Mouse (Mus musculus): ENCODE measurements around the gene Tmub1. TPM values are rescaled to one million over a fixed set of nuclear protein-coding genes. Genes with fewer than 3 reads are reported as not detected.

Tmub1 gene
- polyA plus RNA-seq, 1 experiment from 2014 or later: 28.6 TPM

GRCm38 (mm10) chr5:24452691-24453233, 5.1 kb upstream of the Tmub1 start:
- H3K36me3 ChIP-seq (replicated peaks): peaks cover 6% of the 10 kb centered on the region
- WGBS: under 1% methylated on average over 25 of the region's 29 CpGs
- peaks cover 14% of the 10 kb centered on the region for H3K27me3 ChIP-seq
- H3K9me3 ChIP-seq: no peaks in the 10 kb centered on the region
- H3K9ac ChIP-seq: peak overlapping the region; percentile 98
- peak overlapping the region; percentile 97 for H3K27ac ChIP-seq
- ATAC-seq (ENCODE audit: low FRiP score): peak; percentile 2; the same call in 1 of the 2 replicates
- H3K4me2 ChIP-seq: peak overlapping the region; percentile 99
- peak overlapping the region; percentile 94 for H3K4me3 ChIP-seq (replicated peaks)
- peaks cover 52% of the 10 kb centered on the region for H3K4me1 ChIP-seq

GRCm38 (mm10) chr5:24452030-24452690, 4.5 kb upstream of the Tmub1 start, which contains the start of gene Agap3:
TSS of gene Agap3 (plus strand) at chr5:24452177.
- peak within 1 kb of the TSS; percentile 98 for H3K9ac ChIP-seq
- peak within 1 kb of the TSS; percentile 97 for H3K27ac ChIP-seq
- H3K27me3 ChIP-seq: peaks cover 14% of the 10 kb centered on the region
- peak within 1 kb of the TSS; percentile 94 for H3K4me3 ChIP-seq (replicated peaks)
- peak; percentile 56 for ATAC-seq (ENCODE audit: low FRiP score)
- no peaks in the 10 kb centered on the region for H3K9me3 ChIP-seq
- no peaks in the 10 kb centered on the region for H3K36me3 ChIP-seq (replicated peaks)
- under 1% methylated on average over 73 of the region's 85 CpGs for WGBS
- H3K4me1 ChIP-seq: peaks cover 58% of the 10 kb centered on the region
- peak within 1 kb of the TSS; percentile 99 for H3K4me2 ChIP-seq

- peak; percentile 71 for ATAC-seq (ENCODE audit: low FRiP score)
- Histone ChIP-seq H3K4me2 (peak overlapping the region; percentile 99), H3K4me3 (replicated peaks) (peak overlapping the region; percentile 94), H3K27ac (peak overlapping the region; percentile 97), H3K9me3 (no peaks in the 10 kb centered on the region), H3K36me3 (replicated peaks) (no peaks in the 10 kb centered on the region), H3K4me1 (peaks cover 62% of the 10 kb centered on the region), H3K9ac (peak overlapping the region; percentile 98), H3K27me3 (peaks cover 14% of the 10 kb centered on the region)
- WGBS: 3% methylated on average over 53 of the region's 66 CpGs
Observed at GRCm38 (mm10) chr5:24451264-24452029, 3.8 kb upstream of the Tmub1 start.

GRCm38 (mm10) chr5:24446630-24447029, 1.0 kb downstream of the Tmub1 start:
- no peaks in the 10 kb centered on the region for H3K9me3 ChIP-seq
- H3K4me1 ChIP-seq: peaks cover 45% of the 10 kb centered on the region
- 0 out of 2 replicates have a peak overlapping the region, but pooled peaks have one; percentile 66 for H3K4me3 ChIP-seq (replicated peaks)
- H3K27ac ChIP-seq: no peak overlapping the region
- no peak for ATAC-seq (ENCODE audit: low FRiP score)
- 95% methylated on average over 7 of the region's 7 CpGs for WGBS
- peak overlapping the region; percentile 88; the same call in 1 of the 2 replicates for H3K4me2 ChIP-seq
- H3K27me3 ChIP-seq: peaks cover 14% of the 10 kb centered on the region
- no peak overlapping the region for H3K9ac ChIP-seq
- H3K36me3 ChIP-seq (replicated peaks): peaks cover 21% of the 10 kb centered on the region

- Histone ChIP-seq H3K4me3 (replicated peaks) (peak overlapping the region; percentile 97), H3K9ac (peak overlapping the region; percentile 97), H3K27me3 (peaks cover 14% of the 10 kb centered on the region), H3K36me3 (replicated peaks) (peaks cover 31% of the 10 kb centered on the region), H3K4me1 (peaks cover 37% of the 10 kb centered on the region), H3K27ac (peak overlapping the region; percentile 90), H3K9me3 (no peaks in the 10 kb centered on the region), H3K4me2 (peak overlapping the region; percentile 92)
- WGBS: 59% methylated on average over 20 of the region's 20 CpGs
- ATAC-seq (ENCODE audit: low FRiP score): no peak
Observed at GRCm38 (mm10) chr5:24445428-24446080, 2.1 kb downstream of the Tmub1 start.

GRCm38 (mm10) chr5:24444746-24445427, 2.8 kb downstream of the Tmub1 start, which contains the start of gene Fastk:
TSS of gene Fastk (minus strand) at chr5:24445287.
- ATAC-seq (ENCODE audit: low FRiP score): peak; percentile 87
- peak within 1 kb of the TSS; percentile 97 for H3K9ac ChIP-seq
- peaks cover 10% of the 10 kb centered on the region for H3K27me3 ChIP-seq
- H3K9me3 ChIP-seq: no peaks in the 10 kb centered on the region
- peak within 1 kb of the TSS; percentile 97 for H3K4me3 ChIP-seq (replicated peaks)
- peaks cover 38% of the 10 kb centered on the region for H3K36me3 ChIP-seq (replicated peaks)
- under 1% methylated on average over 60 of the region's 60 CpGs for WGBS
- peak within 1 kb of the TSS; percentile 92 for H3K4me2 ChIP-seq
- H3K27ac ChIP-seq: peak within 1 kb of the TSS; percentile 90
- peaks cover 37% of the 10 kb centered on the region for H3K4me1 ChIP-seq

- no peak overlapping the region for H3K27ac ChIP-seq
- H3K36me3 ChIP-seq (replicated peaks): peaks cover 48% of the 10 kb centered on the region
- peaks cover 37% of the 10 kb centered on the region for H3K4me1 ChIP-seq
Observed at GRCm38 (mm10) chr5:24443927-24444326, 3.7 kb downstream of the Tmub1 start.

GRCm38 (mm10) chr5:24443204-24443603, 4.5 kb downstream of the Tmub1 start:
- Histone ChIP-seq H3K4me2 (no peak overlapping the region), H3K36me3 (replicated peaks) (peaks cover 53% of the 10 kb centered on the region), H3K27ac (no peak overlapping the region), H3K4me1 (peaks cover 37% of the 10 kb centered on the region), H3K4me3 (replicated peaks) (no peak overlapping the region), H3K9ac (no peak overlapping the region), H3K9me3 (no peaks in the 10 kb centered on the region), H3K27me3 (no peaks in the 10 kb centered on the region)
- WGBS: 92% methylated on average over 7 of the region's 7 CpGs
- ATAC-seq (ENCODE audit: low FRiP score): no peak

More at GRCm38 (mm10) chr5:24443927-24444326, 3.7 kb downstream of the Tmub1 start:
- H3K4me3 ChIP-seq (replicated peaks): peak overlapping the region; percentile 97
- no peak for ATAC-seq (ENCODE audit: low FRiP score)
- peak overlapping the region; percentile 92 for H3K4me2 ChIP-seq
- WGBS: 86% methylated on average over 12 of the region's 12 CpGs
- peak overlapping the region; percentile 97; the same call in 1 of the 2 replicates for H3K9ac ChIP-seq
- H3K27me3 ChIP-seq: peaks cover 6% of the 10 kb centered on the region; the same call in 1 of the 2 replicates
- no peaks in the 10 kb centered on the region for H3K9me3 ChIP-seq

GRCm38 (mm10) chr5:24442029-24442428, 5.6 kb downstream of the Tmub1 start:
- no peaks in the 10 kb centered on the region for H3K27me3 ChIP-seq
- no peak overlapping the region for H3K27ac ChIP-seq
- no peak overlapping the region for H3K4me2 ChIP-seq
- H3K4me3 ChIP-seq (replicated peaks): no peak overlapping the region
- H3K4me1 ChIP-seq: peaks cover 25% of the 10 kb centered on the region
- no peak for ATAC-seq (ENCODE audit: low FRiP score)
- no peaks in the 10 kb centered on the region for H3K9me3 ChIP-seq
- H3K9ac ChIP-seq: no peak overlapping the region
- 94% methylated on average over 9 of the region's 9 CpGs for WGBS
- peaks cover 53% of the 10 kb centered on the region for H3K36me3 ChIP-seq (replicated peaks)

GRCm38 (mm10) chr5:24441187-24441586, 6.5 kb downstream of the Tmub1 start:
- H3K9me3 ChIP-seq: no peaks in the 10 kb centered on the region
- H3K27ac ChIP-seq: no peak overlapping the region
- peaks cover 58% of the 10 kb centered on the region for H3K36me3 ChIP-seq (replicated peaks)
- no peak overlapping the region for H3K4me3 ChIP-seq (replicated peaks)
- 88% methylated on average over 8 of the region's 8 CpGs for WGBS
- H3K4me2 ChIP-seq: no peak overlapping the region
- no peak for ATAC-seq (ENCODE audit: low FRiP score)
- H3K9ac ChIP-seq: no peak overlapping the region
- H3K27me3 ChIP-seq: no peaks in the 10 kb centered on the region
- H3K4me1 ChIP-seq: peaks cover 21% of the 10 kb centered on the region

- WGBS: 86% methylated on average over 8 of the region's 8 CpGs
- Histone ChIP-seq H3K9ac (no peak overlapping the region), H3K4me1 (peaks cover under 1% of the 10 kb centered on the region; the same call in 1 of the 2 replicates), H3K9me3 (no peaks in the 10 kb centered on the region), H3K36me3 (replicated peaks) (peaks cover 73% of the 10 kb centered on the region), H3K27me3 (no peaks in the 10 kb centered on the region), H3K27ac (no peak overlapping the region), H3K4me3 (replicated peaks) (no peak overlapping the region), H3K4me2 (no peak overlapping the region)
- ATAC-seq (ENCODE audit: low FRiP score): no peak
Observed at GRCm38 (mm10) chr5:24433993-24434392, 13.7 kb downstream of the Tmub1 start.
